Mouse (Mus musculus): ENCODE measurements around the gene Prkci. TPM values are rescaled to one million over a fixed set of nuclear protein-coding genes. Genes with fewer than 3 reads are reported as not detected.

The Prkci gene
- 34.4 and 46.7 TPM in 2 replicates for polyA plus RNA-seq (2015; fragmentation: Nextera tagmentation; extraction: Ambion mirVana)

GRCm38 (mm10) chr3:30995283-30995898, at the start of gene Prkci:
Prkci (plus strand) TSS chr3:30995747.

GRCm38 (mm10) chr3:30969104-30969581, 26.4 kb upstream of the Prkci start, which contains the start of gene Phc3:
Phc3 (minus strand) TSS chr3:30969415.

GRCm38 (mm10) chr3:31094531-31095178, 99.1 kb downstream of the Prkci start, which contains the start of gene Skil:
Skil (plus strand) TSS chr3:31095058.

Small RNAs within 50 kb of the gene (microRNA-seq; reads per million reads assigned to microRNA genes)
- gene Mir7008: not detected

Other genes with a start within 250 kb of the Prkci start
- not detected in 2 replicates for gene Samd7, start 249.5 kb upstream of the Prkci start, polyA plus RNA-seq (2015; fragmentation: Nextera tagmentation; extraction: Ambion mirVana)
- gene Sec62, start 202.9 kb upstream of the Prkci start, polyA plus RNA-seq (2015; fragmentation: Nextera tagmentation; extraction: Ambion mirVana): 69.5 and 89.2 TPM in 2 replicates
- gene Gpr160, start 139.8 kb upstream of the Prkci start, polyA plus RNA-seq (2015; fragmentation: Nextera tagmentation; extraction: Ambion mirVana): 13.7 TPM in 2 replicates
- 6.3 and 6.9 TPM in 2 replicates for gene Phc3, start 26.3 kb upstream of the Prkci start, polyA plus RNA-seq (2015; fragmentation: Nextera tagmentation; extraction: Ambion mirVana)
- 17.0 and 22.8 TPM in 2 replicates for gene Skil, start 99.3 kb downstream of the Prkci start, polyA plus RNA-seq (2015; fragmentation: Nextera tagmentation; extraction: Ambion mirVana)
- 1.0 and 1.2 TPM in 2 replicates for gene Cldn11, start 154.2 kb downstream of the Prkci start, polyA plus RNA-seq (2015; fragmentation: Nextera tagmentation; extraction: Ambion mirVana)